8 mouse cellular contexts compared by ENCODE assay signal in the genomic region with DNA sequence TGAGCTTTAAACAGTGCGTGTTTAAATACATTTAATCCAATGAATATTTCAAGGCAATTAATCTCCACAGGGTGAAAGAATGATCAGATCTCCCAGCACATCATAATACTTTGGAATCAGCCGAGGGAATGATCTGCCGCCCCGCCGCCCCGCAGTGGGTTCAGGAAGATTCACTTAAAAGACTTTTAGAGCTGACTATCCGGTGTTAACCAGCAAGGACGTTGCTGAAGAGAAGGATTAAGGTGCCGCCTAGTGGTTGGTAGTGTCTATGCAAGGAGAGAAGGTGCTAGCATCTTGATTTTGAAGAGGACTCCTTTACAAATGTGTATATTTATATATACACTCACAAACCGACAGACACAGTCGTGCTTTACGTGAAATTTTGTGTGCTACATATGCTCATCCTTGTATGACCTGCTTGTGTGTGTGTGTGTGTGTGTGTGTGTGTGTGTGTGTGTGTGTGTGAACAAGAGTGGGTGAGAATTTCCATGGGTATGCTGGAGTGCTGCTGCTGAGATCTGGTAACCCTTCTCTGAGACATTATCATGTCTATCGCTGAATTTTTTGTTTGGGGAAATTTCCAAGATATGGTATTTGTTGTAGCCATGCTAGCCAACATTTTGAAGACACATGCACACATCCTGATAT. TPM values are rescaled to one million over a fixed set of nuclear protein-coding genes. Genes with fewer than 3 reads are reported as not detected.
A peak's percentile ranks its signal among the peaks of the same experiment; 100 is the strongest.
DNase-seq lines count a peak whose midpoint lies in the region; ATAC-seq lines count a peak whose summit lies in the region.

No protein-coding gene starts in this region.

- no peaks in the 10 kb centered on the region for H3K4me1 ChIP-seq in forebrain, embryonic 11.5 days (replicated peaks; ENCODE audit: control insufficient read depth, insufficient read depth, low read length)
- no peaks in the 10 kb centered on the region for H3K4me1 ChIP-seq in heart, embryonic 16.5 days (ENCODE audit: control insufficient read depth, insufficient read depth, low read length)
- H3K4me1 ChIP-seq in liver, embryonic 12.5 days, result peaks cover 5% of the 10 kb centered on the region; the same call in 1 of the 2 replicates
- H3K4me1 ChIP-seq in neural tube, embryonic 11.5 days (ENCODE audit: control insufficient read depth, insufficient read depth, low read length), result peaks cover 5% of the 10 kb centered on the region; the same call in 1 of the 2 replicates

- no peak overlapping the region for H3K4me2 ChIP-seq in forebrain, embryonic 11.5 days (ENCODE audit: low read depth, low read length, severe bottlenecking)
- peak overlapping the region; percentile 19; the same call in 1 of the 2 replicates for H3K4me2 ChIP-seq in heart, embryonic 16.5 days (ENCODE audit: low read depth, low read length)
- peak overlapping the region; percentile 35; the same call in 1 of the 2 replicates for H3K4me2 ChIP-seq in liver, embryonic 12.5 days
- peak overlapping the region; percentile 20; the same call in 1 of the 2 replicates for H3K4me2 ChIP-seq in neural tube, embryonic 11.5 days (ENCODE audit: low read depth)

- peak; percentile 5 to 14 for DNase-seq in CD8-positive naive resting alpha-beta T cell, adult 2 months (ENCODE audit: low read depth in 2 of 2, low spot score in 2 of 2)
- peak; percentile 9 for DNase-seq in c-Kit-negative CD71-positive TER-119-positive erythroid progenitor cells, embryonic 14.5 days (ENCODE audit: low read depth, low spot score)
- peak; percentile 69 for DNase-seq in forebrain, embryonic 11.5 days (ENCODE audit: low spot score)
- peak; percentile 65 to 79 for DNase-seq in kidney, postnatal 25 days
- DNase-seq in neural tube, embryonic 11.5 days (ENCODE audit: low spot score), result peak; percentile 73
- DNase-seq in testis, postnatal 14 days (ENCODE audit: low spot score), result peak; percentile 71

- H3K27ac ChIP-seq in forebrain, embryonic 11.5 days (ENCODE audit: low read depth, low read length), result no peak overlapping the region
- H3K27ac ChIP-seq in heart, embryonic 16.5 days (ENCODE audit: low read length), result no peak overlapping the region
- H3K27ac ChIP-seq in liver, embryonic 12.5 days, result no peak overlapping the region
- no peak overlapping the region for H3K27ac ChIP-seq in neural tube, embryonic 11.5 days (ENCODE audit: low read depth, low read length)

- peak; percentile 73 for ATAC-seq in forebrain, embryonic 11.5 days (replicated peaks; ENCODE audit: low FRiP score)
- ATAC-seq in heart, embryonic 16.5 days (replicated peaks; ENCODE audit: extremely low read depth, insufficient read depth, low FRiP score), result no peak
- no peak for ATAC-seq in liver, embryonic 12.5 days
- peak; percentile 65; the same call in 1 of the 2 replicates for ATAC-seq in neural tube, embryonic 11.5 days (ENCODE audit: insufficient read depth, low FRiP score, low TSS enrichment)

- H3K4me3 ChIP-seq in forebrain, embryonic 11.5 days (ENCODE audit: low read depth, low read length), result no peak overlapping the region
- no peak overlapping the region for H3K4me3 ChIP-seq in heart, embryonic 16.5 days (ENCODE audit: low read length)
- H3K4me3 ChIP-seq in liver, embryonic 12.5 days, result no peak overlapping the region
- no peak overlapping the region for H3K4me3 ChIP-seq in neural tube, embryonic 11.5 days (ENCODE audit: low read depth, low read length)

- no peaks in the 10 kb centered on the region for H3K36me3 ChIP-seq in forebrain, embryonic 11.5 days (ENCODE audit: control insufficient read depth, insufficient read depth, low read length)
- H3K36me3 ChIP-seq in heart, embryonic 16.5 days (ENCODE audit: control insufficient read depth, insufficient read depth), result no peaks in the 10 kb centered on the region
- no peaks in the 10 kb centered on the region for H3K36me3 ChIP-seq in liver, embryonic 12.5 days
- H3K36me3 ChIP-seq in neural tube, embryonic 11.5 days (ENCODE audit: control insufficient read depth, insufficient read depth, low read length), result no peaks in the 10 kb centered on the region

- no peaks in the 10 kb centered on the region for H3K27me3 ChIP-seq in forebrain, embryonic 11.5 days (ENCODE audit: control insufficient read depth, insufficient read depth, low read length)
- H3K27me3 ChIP-seq in heart, embryonic 16.5 days (ENCODE audit: control insufficient read depth, insufficient read depth, low read length), result no peaks in the 10 kb centered on the region
- H3K27me3 ChIP-seq in liver, embryonic 12.5 days (replicated peaks), result no peaks in the 10 kb centered on the region
- no peaks in the 10 kb centered on the region for H3K27me3 ChIP-seq in neural tube, embryonic 11.5 days (ENCODE audit: control insufficient read depth, insufficient read depth, low read length)

- WGBS in forebrain, embryonic 11.5 days, result 8% methylated on average over 13 of the region's 13 CpGs
- WGBS in heart, embryonic 16.5 days, result 6% methylated on average over 13 of the region's 13 CpGs
- 7% methylated on average over 13 of the region's 13 CpGs for WGBS in liver, embryonic 12.5 days (ENCODE audit: insufficient replicate concordance)
- WGBS in neural tube, embryonic 11.5 days, result 5% methylated on average over 13 of the region's 13 CpGs

- H3K9ac ChIP-seq in forebrain, embryonic 11.5 days (ENCODE audit: low read length), result no peak overlapping the region
- H3K9ac ChIP-seq in heart, embryonic 16.5 days (ENCODE audit: low read length), result no peak overlapping the region
- no peak overlapping the region for H3K9ac ChIP-seq in liver, embryonic 12.5 days
- no peak overlapping the region for H3K9ac ChIP-seq in neural tube, embryonic 11.5 days (ENCODE audit: low read length)

- H3K9me3 ChIP-seq in forebrain, embryonic 11.5 days (ENCODE audit: control insufficient read depth, low read length), result no peaks in the 10 kb centered on the region
- H3K9me3 ChIP-seq in heart, embryonic 16.5 days (replicated peaks; ENCODE audit: control insufficient read depth, low read length), result 0 out of 2 replicates have a peak, but pooled peaks cover 2% of the 10 kb centered on the region
- no peaks in the 10 kb centered on the region for H3K9me3 ChIP-seq in liver, embryonic 12.5 days (replicated peaks)
- no peaks in the 10 kb centered on the region for H3K9me3 ChIP-seq in neural tube, embryonic 11.5 days (ENCODE audit: control insufficient read depth, low read length)

RNA-seq across cellular contexts. Expression of a gene that starts 24.7 kb away (rescaled TPM):
- 160 and 161 TPM in 2 replicates for polyA plus RNA-seq in forebrain, embryonic 11.5 days (2014; fragmentation: Nextera tagmentation; extraction: Ambion mirVana)
- 117 and 120 TPM in 2 replicates for polyA plus RNA-seq in heart, embryonic 16.5 days (2015; fragmentation: Nextera tagmentation; extraction: Ambion mirVana)
- 98.3 and 102 TPM in 2 replicates for polyA plus RNA-seq in liver, embryonic 12.5 days (2016; fragmentation: Nextera tagmentation; extraction: Ambion mirVana)
- 198 and 200 TPM in 2 replicates for polyA plus RNA-seq in neural tube, embryonic 11.5 days (2014; fragmentation: Nextera tagmentation; extraction: Ambion mirVana)

RNA-seq across cellular contexts. Expression of a gene that starts 52.9 kb away (rescaled TPM):
- polyA plus RNA-seq in forebrain, embryonic 11.5 days (2014; fragmentation: Nextera tagmentation; extraction: Ambion mirVana), result not detected in 2 replicates
- 0.47 and 1.3 TPM in 2 replicates for polyA plus RNA-seq in heart, embryonic 16.5 days (2015; fragmentation: Nextera tagmentation; extraction: Ambion mirVana)
- polyA plus RNA-seq in liver, embryonic 12.5 days (2016; fragmentation: Nextera tagmentation; extraction: Ambion mirVana), result 2.2 and 2.7 TPM in 2 replicates
- 2.3 and 2.5 TPM in 2 replicates for polyA plus RNA-seq in neural tube, embryonic 11.5 days (2014; fragmentation: Nextera tagmentation; extraction: Ambion mirVana)

Comparison
In these comparisons a context has a peak if more than half of its experiments do, and no peak if none do; other contexts are left out.
1. DNase-seq: peak in every context shown above with its lines; median percentile 73 in neural tube, embryonic 11.5 days; 72 in kidney, postnatal 25 days; 71 in testis, postnatal 14 days; 69 in forebrain, embryonic 11.5 days; 10 in CD8-positive naive resting alpha-beta T cell, adult 2 months; 9 in c-Kit-negative CD71-positive TER-119-positive erythroid progenitor cells, embryonic 14.5 days.
2. ATAC-seq: peak in forebrain, embryonic 11.5 days (single experiment) and neural tube, embryonic 11.5 days (single experiment); none in heart, embryonic 16.5 days (single experiment) and liver, embryonic 12.5 days (single experiment).